Mouse (Mus musculus) kidney, adult 2 months (tissue): ENCODE results near the gene Gm20767. TPM values are rescaled to one million over a fixed set of nuclear protein-coding genes. Genes with fewer than 3 reads are reported as not detected.
"Not testable (repeated sequence)": the region's sequence is repeated elsewhere in the genome, so short reads cannot be mapped to it uniquely, and the experiment has no call there.

ENCODE experiments used
- DNase-seq: peaks from one replicate; pipeline ENCODE4 v3.0.0; 2021
- H3K27ac ChIP-seq: fragments of 200-500 bp; 2 replicates; pipeline ENCODE4 v1.5.1; 2012; ENCODE audit warnings: low read depth, low read length, control low read depth, inconsistent platforms; ENCODE audit not compliant: insufficient read depth
- H3K27me3 ChIP-seq: fragments of 200-500 bp; replicated peaks from 2 replicates; pipeline ENCODE4 v1.6.1; 2012; ENCODE audit warnings: mild to moderate bottlenecking, moderate library complexity, low read length, inconsistent platforms; ENCODE audit not compliant: control insufficient read depth, insufficient read depth
- H3K36me3 ChIP-seq: fragments of 200-500 bp; 2 replicates; pipeline ENCODE4 v1.6.1; 2012; ENCODE audit warnings: mild to moderate bottlenecking, moderate library complexity, low read length, inconsistent platforms; ENCODE audit not compliant: control insufficient read depth, insufficient read depth
- H3K4me1 ChIP-seq: fragments of 200-500 bp; 2 replicates; pipeline ENCODE4 v1.6.1; 2011; ENCODE audit warnings: low read length; ENCODE audit not compliant: control insufficient read depth, insufficient read depth
- H3K4me3 ChIP-seq: fragments of 200-500 bp; 2 replicates; pipeline ENCODE4 v1.5.1; 2011; ENCODE audit warnings: mild to moderate bottlenecking, low read depth, low read length, control low read depth; ENCODE audit not compliant: insufficient read depth
- WGBS: fragments of 180-500 bp; shearing (Covaris S2); methylation state at CpG from one replicate; pipeline ENCODE4 v1.1.7; 2018; 5-methylcytosine and 5-hydroxymethylcytosine counted together
- polyA plus RNA-seq: library from polyadenylated mRNA; depleted of rRNA; stranded (reverse); fragments of >200 nt; gene quantifications from 2 replicates; pipeline ENCODE4 v1.2.3, GENCODE M21; 2012; rRNA removed

Gm20767 gene
- polyA plus RNA-seq = not detected in 2 replicates

DNA sequence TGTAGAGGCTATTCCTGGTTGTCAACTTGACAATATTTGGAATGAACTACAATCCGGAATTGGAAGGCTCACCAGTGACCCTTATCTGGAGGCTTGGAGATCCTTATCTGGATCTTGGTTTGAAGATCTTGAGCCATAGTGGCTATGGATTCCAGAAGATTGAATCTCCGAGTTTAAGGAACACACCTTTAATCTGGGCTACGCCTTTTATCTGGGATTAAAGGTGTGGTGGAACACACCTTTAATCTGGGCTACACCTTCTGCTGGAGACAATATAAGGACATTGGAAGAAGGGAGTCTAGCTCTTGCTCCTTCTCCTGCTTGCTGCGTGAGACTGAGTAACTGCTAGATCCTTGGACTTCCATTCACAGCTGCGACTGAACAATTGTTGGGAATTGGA lies at the start of gene Gm20767:
Gm20767 (plus strand) TSS at position 301 of the 400 bp plus-strand sequence.
- H3K4me1 ChIP-seq, H3K4me3 ChIP-seq, H3K27me3 ChIP-seq, H3K27ac ChIP-seq, DNase-seq, H3K36me3 ChIP-seq: not testable (repeated sequence)
- WGBS = 90% methylated on average over 1 of the region's 5 CpGs

DNA sequence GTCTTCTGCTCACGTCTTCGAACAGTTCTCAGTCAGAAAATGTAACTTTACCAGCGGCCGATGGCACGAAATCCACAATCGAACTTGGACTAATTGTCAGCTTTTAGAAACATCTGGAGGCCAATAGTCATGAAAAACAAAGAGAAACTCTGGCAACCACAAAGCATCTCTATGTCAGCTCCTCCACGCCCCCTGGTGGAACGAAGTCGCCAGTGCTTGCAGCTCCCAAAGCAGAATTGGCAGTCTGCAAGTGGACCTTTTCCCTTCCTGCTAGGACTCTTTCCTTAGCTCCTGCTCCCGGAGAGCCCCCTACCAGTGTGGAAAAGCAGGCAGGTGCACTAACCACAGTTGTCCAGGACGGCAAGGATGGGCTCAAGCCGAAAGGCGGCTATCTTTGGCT lies 47.1 kb upstream of the Gm20767 start:
- H3K4me1 ChIP-seq, H3K4me3 ChIP-seq, H3K36me3 ChIP-seq, DNase-seq, H3K27me3 ChIP-seq, H3K27ac ChIP-seq: not testable (repeated sequence)
- WGBS = no CpG with 5 or more reads among the region's 13 CpGs

DNA sequence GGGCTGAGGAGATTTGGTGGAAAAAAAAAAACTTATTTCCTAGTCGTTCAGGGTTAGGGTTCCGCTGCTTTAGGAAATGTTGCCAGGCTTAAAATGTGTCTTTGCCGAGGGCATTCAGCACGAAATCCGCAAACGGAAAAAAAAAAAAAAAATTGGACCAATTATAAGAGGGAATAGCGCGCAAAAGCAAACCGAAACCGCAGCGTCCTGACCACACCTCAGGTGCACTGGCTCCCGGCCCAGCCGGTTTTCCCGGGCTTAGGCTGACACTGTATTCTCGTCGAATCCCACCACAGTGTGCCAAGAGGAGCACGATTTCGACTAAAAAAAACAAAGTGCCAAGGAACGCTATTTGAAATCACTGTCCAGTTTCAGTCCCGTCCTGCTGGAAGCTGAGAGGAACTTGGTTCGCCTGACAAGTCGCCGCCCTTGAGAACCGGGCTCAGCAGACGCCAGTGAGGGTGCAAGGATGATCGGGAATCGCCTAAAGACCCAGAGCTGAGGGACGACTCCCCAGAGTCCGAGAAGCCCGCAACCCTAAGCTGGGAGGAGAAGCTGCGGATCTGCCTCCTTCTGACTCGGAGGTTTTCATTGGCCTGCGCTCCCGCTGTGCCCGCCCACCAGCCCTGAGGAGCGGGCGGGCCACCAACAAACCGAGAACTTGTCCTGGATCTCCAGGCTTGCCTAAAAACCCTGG lies 43.7 kb upstream of the Gm20767 start:
- H3K27me3 ChIP-seq, DNase-seq, H3K4me1 ChIP-seq, H3K36me3 ChIP-seq, H3K27ac ChIP-seq, H3K4me3 ChIP-seq: not testable (repeated sequence)
- under 1% methylated on average over 27 of the region's 38 CpGs for WGBS

DNA sequence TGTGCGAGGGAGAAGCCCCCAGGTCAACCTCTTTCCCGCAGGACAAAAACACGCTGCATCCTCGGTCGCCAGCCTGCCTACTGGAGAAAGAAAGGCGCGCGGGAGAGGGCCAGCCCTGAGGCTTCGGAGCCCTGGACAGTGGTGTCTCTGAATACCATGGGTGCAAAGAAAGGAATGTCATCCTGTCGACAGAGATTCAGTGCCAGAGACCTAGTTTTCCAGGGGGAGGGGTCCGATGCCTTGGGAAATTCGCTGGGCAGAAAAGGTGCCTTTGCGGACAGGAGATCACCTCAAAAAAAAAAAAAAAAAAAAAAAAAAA lies 43.1 kb upstream of the Gm20767 start:
- not testable (repeated sequence) for H3K36me3 ChIP-seq, H3K27ac ChIP-seq, H3K27me3 ChIP-seq, H3K4me3 ChIP-seq, DNase-seq, H3K4me1 ChIP-seq
- 2% methylated on average over 8 of the region's 13 CpGs for WGBS

DNA sequence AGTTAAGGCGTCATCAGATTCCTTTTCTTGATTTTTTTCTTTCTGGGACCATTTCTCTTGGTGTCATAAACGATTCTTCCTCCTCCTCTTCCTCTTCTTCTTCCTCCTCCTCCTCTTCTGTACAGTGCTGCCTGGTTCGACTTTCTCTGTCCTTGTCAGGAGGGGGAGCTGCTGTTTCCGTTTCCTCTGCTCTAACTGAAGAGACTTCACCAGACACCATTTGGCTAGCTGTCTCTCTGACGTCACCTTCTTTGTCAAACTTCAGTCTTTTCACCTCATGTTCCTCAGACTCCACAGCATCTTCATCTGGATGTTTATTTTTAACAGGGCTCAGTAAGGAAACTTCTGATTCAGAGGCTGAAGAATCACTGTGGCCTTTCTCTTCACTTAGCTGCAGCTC lies 40.7 kb upstream of the Gm20767 start:
- not testable (repeated sequence) for H3K27me3 ChIP-seq, H3K27ac ChIP-seq, H3K4me1 ChIP-seq, DNase-seq, H3K4me3 ChIP-seq, H3K36me3 ChIP-seq
- WGBS = no CpG with 5 or more reads among the region's 5 CpGs

DNA sequence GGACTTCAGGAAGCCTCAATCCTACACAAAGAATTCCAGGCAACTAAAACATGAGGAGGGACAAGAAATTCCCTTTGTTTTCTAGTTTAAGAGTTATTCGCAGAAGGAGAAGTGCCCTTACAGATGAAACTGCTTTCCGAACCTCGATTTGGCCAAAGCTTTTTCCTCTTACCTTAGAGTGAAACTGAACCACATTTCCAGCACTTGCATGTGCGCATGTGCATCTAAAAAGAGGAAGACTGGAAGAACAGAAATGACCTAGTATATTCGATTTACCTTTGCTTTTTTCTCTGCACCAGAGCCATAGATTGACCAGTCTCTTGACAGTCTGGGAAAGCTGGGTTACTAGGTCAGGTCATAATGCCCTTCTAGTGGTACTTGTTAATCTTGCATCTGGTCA lies 33.5 kb upstream of the Gm20767 start:
- H3K36me3 ChIP-seq, H3K27ac ChIP-seq, H3K4me3 ChIP-seq, DNase-seq, H3K4me1 ChIP-seq, H3K27me3 ChIP-seq: not testable (repeated sequence)
- no CpG with 5 or more reads among the region's 5 CpGs for WGBS

DNA sequence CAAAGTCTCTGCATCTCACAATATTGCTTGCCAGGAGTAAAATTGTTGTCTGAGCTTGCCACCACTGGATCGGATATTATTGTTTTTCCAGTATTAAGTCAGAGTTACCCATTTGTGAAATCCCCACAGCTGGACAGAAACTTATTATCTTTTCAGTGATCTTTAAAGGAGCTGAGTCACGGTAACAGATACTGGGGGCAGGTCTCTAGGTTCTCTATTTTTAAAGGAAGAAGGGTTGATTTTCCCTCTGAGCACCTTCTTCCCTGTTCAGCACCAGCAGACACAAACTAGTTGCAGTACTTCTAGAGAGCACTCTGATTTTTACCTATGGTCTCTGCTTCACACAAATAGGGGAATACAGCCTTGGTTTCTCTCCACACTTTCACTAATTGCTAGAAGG lies 33.0 kb upstream of the Gm20767 start:
- not testable (repeated sequence) for H3K4me1 ChIP-seq, H3K36me3 ChIP-seq, DNase-seq, H3K4me3 ChIP-seq, H3K27me3 ChIP-seq, H3K27ac ChIP-seq
- 47% methylated on average over 2 of the region's 2 CpGs for WGBS

DNA sequence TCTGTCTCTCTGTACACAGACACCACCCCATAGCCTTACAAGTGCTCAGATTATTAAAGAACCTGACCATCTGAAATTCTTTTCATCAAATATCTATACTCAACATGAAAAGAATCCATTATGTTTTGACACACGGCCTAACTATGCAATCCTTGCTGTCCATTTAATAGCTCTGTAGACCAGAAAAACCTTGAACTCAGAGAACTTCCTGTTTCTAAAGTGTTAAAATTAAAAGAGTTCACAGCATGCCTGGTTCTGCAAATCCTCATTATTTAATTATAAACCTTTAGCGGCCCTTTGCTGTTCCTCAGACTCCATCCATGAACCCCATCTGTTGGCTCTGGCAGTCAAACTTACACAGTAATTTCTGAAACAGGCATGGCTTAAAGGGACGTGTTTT lies 2.3 kb downstream of the Gm20767 start:
- H3K27me3 ChIP-seq, H3K4me3 ChIP-seq, H3K27ac ChIP-seq, DNase-seq, H3K4me1 ChIP-seq, H3K36me3 ChIP-seq: not testable (repeated sequence)
- 80% methylated on average over 2 of the region's 3 CpGs for WGBS

DNA sequence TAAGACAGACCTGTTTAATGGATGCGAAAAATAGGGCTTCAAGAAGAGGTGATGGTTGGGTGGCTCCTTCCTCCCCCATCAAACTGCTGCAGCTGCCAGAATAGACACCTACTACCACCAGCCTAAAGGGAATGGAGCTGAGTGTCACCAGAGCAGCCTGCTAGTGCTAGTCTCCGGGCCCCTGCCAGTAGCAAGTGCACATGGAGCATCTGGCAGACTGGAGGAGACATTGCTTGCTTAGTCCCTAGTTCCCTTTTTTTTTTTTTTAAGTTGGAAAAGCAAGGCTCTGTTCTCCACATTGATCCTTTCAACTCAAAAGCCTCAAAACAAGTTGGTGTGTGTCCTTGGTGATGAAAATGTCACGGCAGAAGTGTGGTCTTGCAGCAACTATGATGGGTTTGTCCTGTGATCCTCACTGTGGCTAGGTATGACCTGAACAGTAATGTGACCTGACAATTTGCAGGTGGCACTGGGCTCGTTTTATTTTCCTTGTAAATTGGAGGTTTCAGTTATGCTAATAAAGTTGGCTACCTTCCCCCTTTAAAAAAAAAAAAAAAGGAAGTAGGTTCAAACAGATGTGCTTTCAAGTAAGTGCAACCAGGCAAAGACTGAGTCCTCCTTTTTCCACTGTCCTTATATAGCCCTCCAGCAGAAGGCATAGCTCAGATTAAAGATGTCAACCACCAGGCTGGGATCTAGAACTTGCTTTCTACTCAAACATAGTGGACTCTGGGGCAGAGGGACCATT lies 9.8 kb downstream of the Gm20767 start:
- not testable (repeated sequence) for DNase-seq, H3K27me3 ChIP-seq, H3K4me3 ChIP-seq, H3K36me3 ChIP-seq, H3K4me1 ChIP-seq, H3K27ac ChIP-seq
- 50% methylated on average over 3 of the region's 4 CpGs for WGBS

DNA sequence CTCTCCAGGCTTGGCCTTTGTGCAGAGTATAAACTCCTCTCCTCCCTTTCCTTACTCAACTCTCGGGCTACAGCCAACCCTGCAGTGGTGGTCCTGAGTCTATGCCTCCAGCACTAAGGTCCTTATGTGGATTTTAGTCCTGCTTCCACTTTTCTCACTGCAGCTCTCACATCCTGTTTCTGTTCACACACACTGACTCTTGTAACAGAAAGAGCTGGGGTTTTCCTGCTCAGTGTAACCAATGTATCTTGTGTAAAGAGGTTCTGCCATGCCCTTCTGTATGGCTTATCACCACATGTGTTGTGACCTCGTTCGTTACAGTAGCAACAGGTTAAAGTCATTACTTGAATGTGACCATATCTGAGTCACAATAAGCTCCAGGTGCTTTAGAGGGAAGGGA lies 10.5 kb downstream of the Gm20767 start:
- DNase-seq, H3K27me3 ChIP-seq, H3K4me3 ChIP-seq, H3K27ac ChIP-seq, H3K4me1 ChIP-seq, H3K36me3 ChIP-seq: not testable (repeated sequence)
- WGBS = 55% methylated on average over 3 of the region's 3 CpGs

DNA sequence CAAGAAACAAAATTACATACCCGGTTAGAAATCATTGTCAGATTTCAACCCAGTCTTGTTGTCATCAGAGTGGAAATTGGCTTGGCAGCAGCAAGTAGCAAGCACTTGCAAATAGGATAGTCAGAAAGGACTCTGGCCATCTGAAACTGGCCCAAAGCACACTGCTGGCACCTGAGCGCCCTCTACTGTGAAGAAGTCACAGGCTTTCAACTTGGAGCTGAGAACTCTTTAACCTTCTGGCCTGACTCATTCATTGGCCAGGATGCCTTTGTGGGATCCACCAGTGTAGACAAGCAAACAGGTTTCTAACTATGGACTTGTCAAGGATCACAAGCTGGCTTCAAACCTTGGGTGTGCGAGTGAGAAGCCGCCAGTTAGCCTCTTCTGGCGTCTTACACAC lies 28.3 kb downstream of the Gm20767 start:
- peak; percentile 34 for DNase-seq
- not testable (repeated sequence) for H3K4me1 ChIP-seq, H3K27ac ChIP-seq, H3K36me3 ChIP-seq, H3K27me3 ChIP-seq, H3K4me3 ChIP-seq
- WGBS = 48% methylated on average over 5 of the region's 5 CpGs
